Mouse (Mus musculus): ENCODE results near the gene Slc16a14. TPM values are rescaled to one million over a fixed set of nuclear protein-coding genes. Genes with fewer than 3 reads are reported as not detected.

The Slc16a14 gene
- polyA plus RNA-seq (2012; rRNA removed) = 8.9 and 9.7 TPM in 2 replicates

GRCm38 (mm10) chr1:84934503-84935333 lies at the start of gene Slc16a14:
Slc16a14 (minus strand) TSS chr1:84935134.

Other genes starting within 250 kb of the Slc16a14 start
- gene Dner, start 238.9 kb downstream of the Slc16a14 start, polyA plus RNA-seq (2012; rRNA removed) = 185 and 200 TPM in 2 replicates
- 3.4 TPM in 2 replicates for gene Fbxo36, start 95.3 kb downstream of the Slc16a14 start, polyA plus RNA-seq (2012; rRNA removed)
- 87.5 and 96.2 TPM in 2 replicates for gene Trip12, start 94.6 kb downstream of the Slc16a14 start, polyA plus RNA-seq (2012; rRNA removed)
- gene Gm10553, start 165.0 kb upstream of the Slc16a14 start, polyA plus RNA-seq (2012; rRNA removed) = not detected in 2 replicates
- not detected in 2 replicates for gene A530032D15Rik, start 174.7 kb upstream of the Slc16a14 start, polyA plus RNA-seq (2012; rRNA removed)

All from central nervous system, embryonic 18 days (tissue).